Mouse (Mus musculus) hindbrain, embryonic 13.5 days (tissue): ENCODE data around the gene Yipf1. TPM values are rescaled to one million over a fixed set of nuclear protein-coding genes. Genes with fewer than 3 reads are reported as not detected.
"Not testable (repeated sequence)": the region's sequence is repeated elsewhere in the genome, so short reads cannot be mapped to it uniquely, and the experiment has no call there.

Experiments
- ATAC-seq: fragments of 200-750 bp; cut with Nextera tagmentation; 2 replicates; pipeline ENCODE4 v1.8.0; 2017; ENCODE audit warnings: moderate TSS enrichment; ENCODE audit not compliant: low FRiP score
- H3K27ac ChIP-seq: fragments of 300-500 bp; sonication (generic); 2 replicates; pipeline ENCODE4 v1.5.1; 2015; ENCODE audit warnings: inconsistent platforms, mild to moderate bottlenecking, moderate library complexity
- H3K27me3 ChIP-seq: fragments of 300-500 bp; sonication (generic); 2 replicates; pipeline ENCODE4 v1.6.1; 2015; ENCODE audit warnings: mild to moderate bottlenecking, inconsistent platforms
- H3K36me3 ChIP-seq: fragments of 300-500 bp; sonication (generic); 2 replicates; pipeline ENCODE4 v1.6.1; 2015; ENCODE audit warnings: mild to moderate bottlenecking, inconsistent platforms
- H3K4me1 ChIP-seq: fragments of 300-500 bp; sonication (generic); replicated peaks from 2 replicates; pipeline ENCODE4 v1.6.1; 2015; ENCODE audit warnings: inconsistent platforms
- H3K4me2 ChIP-seq: fragments of 300-500 bp; sonication (generic); 2 replicates; pipeline ENCODE4 v1.6.1; 2015; ENCODE audit warnings: inconsistent platforms, mild to moderate bottlenecking, moderate library complexity
- H3K4me3 ChIP-seq: fragments of 300-500 bp; sonication (generic); 2 replicates; pipeline ENCODE4 v1.5.1; 2015; ENCODE audit warnings: mild to moderate bottlenecking, inconsistent platforms
- H3K9ac ChIP-seq: fragments of 300-500 bp; sonication (generic); 2 replicates; pipeline ENCODE4 v1.6.1; 2015; ENCODE audit warnings: mild to moderate bottlenecking, inconsistent platforms
- H3K9me3 ChIP-seq: fragments of 300-500 bp; sonication (generic); 2 replicates; pipeline ENCODE4 v1.6.1; 2016; ENCODE audit warnings: inconsistent platforms
- WGBS: fragments of 180-500 bp; shearing (Covaris S2); methylation state at CpG from one replicate; pipeline ENCODE4 v1.1.7; 2015; 5-methylcytosine and 5-hydroxymethylcytosine counted together
- polyA plus RNA-seq: library from polyadenylated mRNA; unstranded; fragments of >200 nt; fragmentation: Nextera tagmentation; extraction: Ambion mirVana; gene quantifications from 2 replicates; pipeline ENCODE4 v1.2.1, GENCODE M21; 2015

Yipf1 gene
- polyA plus RNA-seq, 1 experiment from 2014 or later = 67.3 TPM

GRCm38 (mm10) chr4:107358460-107358859 lies 44.3 kb downstream of the Yipf1 start:
- WGBS = 92% methylated on average over 3 of the region's 3 CpGs
- Histone ChIP-seq H3K9me3 (no peaks in the 10 kb centered on the region), H3K27me3 (no peaks in the 10 kb centered on the region), H3K4me1 (peaks cover 12% of the 10 kb centered on the region), H3K4me2 (no peak overlapping the region), H3K4me3 (no peak overlapping the region), H3K9ac (no peak overlapping the region), H3K27ac (no peak overlapping the region), H3K36me3 (peaks cover 18% of the 10 kb centered on the region)
- ATAC-seq = no peak

DNA sequence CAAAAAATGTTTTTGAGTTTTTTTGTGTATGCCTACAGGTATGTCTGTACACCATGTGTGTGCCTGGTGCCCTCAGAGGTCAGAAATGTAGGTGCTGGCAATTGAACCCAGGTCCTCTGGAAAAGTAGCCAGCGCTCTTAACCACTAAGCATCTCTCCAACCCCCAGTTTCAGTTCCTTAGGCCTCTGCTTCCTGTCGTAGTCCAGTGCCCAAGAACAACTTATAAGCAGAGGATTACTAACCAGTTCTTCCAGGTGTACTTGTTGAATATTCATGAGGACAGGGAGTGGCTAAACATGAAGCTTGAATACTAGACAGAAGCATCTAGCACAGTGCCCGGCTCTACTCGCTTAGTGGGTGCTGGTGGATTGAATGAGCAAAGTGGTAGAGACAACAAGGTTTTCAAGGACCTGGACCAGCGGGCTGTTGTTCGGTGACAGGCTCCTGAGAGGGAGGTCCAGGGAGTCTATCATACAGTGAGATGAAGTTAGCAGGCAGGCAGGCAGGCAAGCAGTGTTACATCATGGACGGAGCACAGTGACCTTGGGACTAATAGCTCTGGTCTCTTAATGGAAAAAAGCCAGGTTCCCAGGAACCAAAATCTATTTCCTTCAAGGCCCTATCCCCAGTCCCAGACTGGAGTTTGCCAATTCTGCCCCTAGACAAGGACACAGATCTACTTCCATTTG lies 46.4 kb downstream of the Yipf1 start:
- no peak overlapping the region for H3K27ac ChIP-seq
- no peak for ATAC-seq

GRCm38 (mm10) chr4:107362755-107363154 lies 48.6 kb downstream of the Yipf1 start:
- Histone ChIP-seq H3K4me1 (no peaks in the 10 kb centered on the region), H3K9me3 (no peaks in the 10 kb centered on the region), H3K9ac (no peak overlapping the region; the same call in 1 of the 2 replicates), H3K36me3 (peaks cover 18% of the 10 kb centered on the region), H3K27ac (no peak overlapping the region), H3K27me3 (no peaks in the 10 kb centered on the region), H3K4me3 (no peak overlapping the region), H3K4me2 (no peak overlapping the region)
- 42% methylated on average over 4 of the region's 4 CpGs for WGBS
- no peak for ATAC-seq

More for the DNA sequence above, 46.4 kb downstream of the Yipf1 start:
- Histone ChIP-seq H3K9me3 (no peaks in the 10 kb centered on the region), H3K36me3 (peaks cover 18% of the 10 kb centered on the region), H3K9ac (no peak overlapping the region), H3K4me1 (no peaks in the 10 kb centered on the region), H3K4me2 (no peak overlapping the region), H3K4me3 (no peak overlapping the region), H3K27me3 (no peaks in the 10 kb centered on the region)
- WGBS = 92% methylated on average over 7 of the region's 7 CpGs

DNA sequence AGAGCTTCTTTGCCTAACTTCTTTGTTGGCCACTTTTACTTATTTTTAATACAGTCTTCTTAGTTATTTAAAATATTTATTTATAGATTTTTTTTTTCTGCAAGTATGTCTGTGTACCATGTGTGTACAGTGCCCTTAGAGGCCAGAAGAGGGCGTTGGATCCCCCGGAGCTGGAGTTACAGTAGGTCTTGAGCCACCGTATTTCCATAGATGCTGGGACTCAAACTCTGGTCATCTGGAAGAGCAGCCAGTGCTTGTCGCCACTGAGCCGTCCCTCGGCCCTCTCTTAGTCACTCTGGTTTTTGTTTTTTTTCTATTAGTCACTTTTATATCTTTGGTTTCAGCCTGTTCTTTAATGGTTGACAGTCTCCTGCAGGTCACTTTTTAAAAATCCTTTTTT lies 49.4 kb downstream of the Yipf1 start:
- H3K9ac ChIP-seq = no peak overlapping the region
- H3K4me3 ChIP-seq = no peak overlapping the region
- H3K4me2 ChIP-seq = no peak overlapping the region
- peaks cover 13% of the 10 kb centered on the region for H3K36me3 ChIP-seq
- WGBS = 84% methylated on average over 6 of the region's 6 CpGs
- H3K27me3 ChIP-seq = no peaks in the 10 kb centered on the region
- H3K27ac ChIP-seq = no peak overlapping the region
- H3K9me3 ChIP-seq = no peaks in the 10 kb centered on the region
- ATAC-seq = no peak
- peaks cover 4% of the 10 kb centered on the region for H3K4me1 ChIP-seq

DNA sequence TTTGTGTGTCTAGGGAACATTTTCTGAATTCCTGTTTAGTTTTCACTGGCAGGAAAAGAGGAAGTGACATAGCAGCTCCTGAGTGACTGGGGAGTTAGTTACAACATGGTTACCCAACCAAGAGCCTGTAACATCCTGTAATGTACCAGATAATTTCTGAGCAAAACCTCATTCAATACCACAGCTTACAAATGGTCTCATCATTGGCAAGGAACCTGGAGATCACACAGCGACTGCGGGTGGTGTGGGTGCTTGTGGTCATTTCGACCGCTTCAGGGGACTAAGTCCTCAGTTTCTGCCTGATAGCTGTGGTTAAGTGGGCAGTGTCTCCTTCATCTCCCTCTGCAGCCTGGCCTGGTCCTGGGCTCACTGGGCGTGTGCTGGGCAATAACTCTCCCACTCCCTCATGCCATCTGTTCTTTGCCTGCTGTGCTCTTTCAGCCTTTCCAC lies 50.1 kb downstream of the Yipf1 start:
- no peak overlapping the region for H3K27ac ChIP-seq
- H3K36me3 ChIP-seq = peaks cover 12% of the 10 kb centered on the region
- H3K27me3 ChIP-seq = no peaks in the 10 kb centered on the region
- H3K9me3 ChIP-seq = no peaks in the 10 kb centered on the region
- H3K9ac ChIP-seq = no peak overlapping the region
- 88% methylated on average over 5 of the region's 5 CpGs for WGBS
- no peak overlapping the region for H3K4me2 ChIP-seq
- H3K4me3 ChIP-seq = no peak overlapping the region
- H3K4me1 ChIP-seq = peaks cover 10% of the 10 kb centered on the region
- no peak for ATAC-seq

DNA sequence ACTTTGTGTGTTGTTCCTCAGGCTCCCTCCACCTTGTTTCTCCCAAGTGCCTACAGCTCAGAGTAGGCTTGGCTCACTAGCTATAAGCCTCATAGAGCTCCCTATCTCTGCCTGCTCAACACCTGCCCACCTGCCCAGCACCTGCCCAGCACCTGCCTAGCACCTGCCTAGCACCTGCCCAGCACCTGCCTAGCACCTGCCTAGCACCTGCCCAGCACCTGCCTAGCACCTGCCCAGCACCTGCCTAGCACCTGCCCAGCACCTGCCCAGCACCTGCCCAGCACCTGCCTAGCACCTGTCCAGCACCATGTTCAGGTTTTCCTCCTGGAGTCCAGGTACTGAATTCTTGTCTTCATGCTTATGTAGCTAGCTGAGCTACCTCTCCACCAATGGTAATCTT lies 52.2 kb downstream of the Yipf1 start:
- not testable (repeated sequence) for H3K27ac ChIP-seq, H3K9me3 ChIP-seq, H3K4me3 ChIP-seq, H3K27me3 ChIP-seq, H3K9ac ChIP-seq, ATAC-seq, H3K4me2 ChIP-seq, H3K36me3 ChIP-seq
- H3K4me1 ChIP-seq = peaks cover 10% of the 10 kb centered on the region

DNA sequence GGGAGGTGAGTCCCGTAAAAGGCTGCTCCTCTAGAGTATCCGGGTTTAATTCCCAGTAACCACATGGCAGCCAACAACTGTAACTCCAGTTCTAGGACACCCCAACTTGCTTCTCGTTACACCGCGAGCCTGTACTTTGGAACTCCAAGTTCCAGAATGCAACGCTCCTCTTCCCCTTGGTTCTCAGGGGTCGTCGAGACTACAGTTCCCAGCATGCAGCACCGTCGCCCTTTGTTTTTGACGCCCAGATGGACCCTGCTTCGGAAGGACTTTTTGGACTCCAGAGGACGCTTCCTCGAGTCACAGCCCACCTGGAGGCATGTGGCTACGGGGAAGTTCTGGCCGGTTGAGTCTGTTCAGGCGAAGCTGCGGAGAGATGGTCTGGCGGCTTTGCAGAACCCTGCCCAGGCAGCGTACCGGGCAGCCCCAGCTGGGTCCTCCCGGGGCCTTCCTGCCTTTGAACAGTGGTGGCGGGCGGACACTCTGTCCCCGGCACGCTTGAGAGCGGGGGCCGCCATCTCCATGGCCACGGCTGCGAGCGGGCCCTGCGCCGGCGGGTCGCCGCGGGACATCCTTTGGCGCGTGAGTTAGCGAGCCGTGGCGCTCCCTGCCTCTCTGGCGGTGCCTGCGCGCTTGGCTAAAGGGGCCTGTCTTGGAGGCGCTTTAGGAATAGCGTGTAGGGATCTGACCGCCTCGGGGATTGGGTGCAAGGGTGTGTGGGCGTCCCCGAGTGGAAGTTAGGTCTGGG lies 53.6 kb downstream of the Yipf1 start, which contains the start of gene Ndc1:
Gene Ndc1, plus strand, starts transcription at position 218 of the 748 bp plus-strand sequence.
- H3K4me1 ChIP-seq = peaks cover 10% of the 10 kb centered on the region
- H3K9me3 ChIP-seq = no peaks in the 10 kb centered on the region
- H3K9ac ChIP-seq = peak within 1 kb of the TSS; percentile 85
- peak within 1 kb of the TSS; percentile 81 for H3K4me3 ChIP-seq
- no peaks in the 10 kb centered on the region for H3K27me3 ChIP-seq
- H3K36me3 ChIP-seq = peaks cover 9% of the 10 kb centered on the region; the same call in 1 of the 2 replicates
- peak; percentile 99 for ATAC-seq
- peak within 1 kb of the TSS; percentile 94 for H3K27ac ChIP-seq
- H3K4me2 ChIP-seq = peak within 1 kb of the TSS; percentile 70
- under 1% methylated on average over 51 of the region's 51 CpGs for WGBS

DNA sequence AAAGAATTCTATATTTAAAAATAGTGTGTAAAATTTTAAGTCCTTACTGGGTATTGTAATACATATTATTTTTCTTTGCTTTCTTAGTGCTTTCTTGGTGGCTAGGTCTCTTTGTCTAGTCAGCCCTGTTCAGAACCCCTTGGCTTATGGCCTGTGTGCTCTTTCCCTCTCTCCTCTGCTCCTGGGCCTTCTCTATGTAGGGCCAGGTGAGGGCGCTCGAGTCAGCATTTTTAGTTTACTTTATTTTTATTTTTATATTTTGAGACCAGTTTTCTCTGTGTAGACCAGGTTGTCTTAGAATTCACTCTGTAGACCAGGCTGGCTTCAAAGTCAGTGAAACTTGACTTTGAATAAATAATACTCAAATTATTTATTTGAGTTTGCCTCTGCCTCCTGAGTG lies 58.1 kb downstream of the Yipf1 start:
- Histone ChIP-seq H3K27ac (no peak overlapping the region), H3K9ac (no peak overlapping the region), H3K36me3 (peaks cover 40% of the 10 kb centered on the region), H3K27me3 (no peaks in the 10 kb centered on the region), H3K4me1 (peaks cover 10% of the 10 kb centered on the region), H3K9me3 (no peaks in the 10 kb centered on the region), H3K4me3 (no peak overlapping the region), H3K4me2 (no peak overlapping the region)
- 86% methylated on average over 2 of the region's 2 CpGs for WGBS
- no peak for ATAC-seq

DNA sequence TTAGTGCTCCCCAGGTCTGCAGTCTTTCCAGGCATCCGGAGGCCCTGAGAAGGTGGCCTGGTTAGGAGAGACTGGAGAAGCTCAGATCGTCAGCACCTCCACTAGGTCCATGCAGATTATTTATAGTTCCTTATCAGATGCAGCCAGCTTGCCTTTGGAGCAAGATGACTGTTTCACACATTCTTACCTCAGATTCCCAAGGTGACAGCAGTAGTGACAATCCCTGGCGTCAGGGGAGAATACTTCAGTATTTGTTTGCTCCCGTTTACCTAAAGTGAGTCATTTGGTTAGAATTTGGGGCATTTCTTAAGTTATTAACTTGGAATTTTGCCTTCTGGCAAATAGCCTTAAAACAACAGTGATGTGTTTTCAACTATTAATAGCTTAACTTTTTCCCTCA lies 60.5 kb downstream of the Yipf1 start:
- Histone ChIP-seq H3K27ac (no peak overlapping the region), H3K4me1 (no peaks in the 10 kb centered on the region), H3K9ac (no peak overlapping the region), H3K36me3 (peaks cover 49% of the 10 kb centered on the region), H3K4me3 (no peak overlapping the region), H3K9me3 (no peaks in the 10 kb centered on the region), H3K27me3 (no peaks in the 10 kb centered on the region), H3K4me2 (no peak overlapping the region)
- 93% methylated on average over 4 of the region's 4 CpGs for WGBS
- no peak for ATAC-seq

DNA sequence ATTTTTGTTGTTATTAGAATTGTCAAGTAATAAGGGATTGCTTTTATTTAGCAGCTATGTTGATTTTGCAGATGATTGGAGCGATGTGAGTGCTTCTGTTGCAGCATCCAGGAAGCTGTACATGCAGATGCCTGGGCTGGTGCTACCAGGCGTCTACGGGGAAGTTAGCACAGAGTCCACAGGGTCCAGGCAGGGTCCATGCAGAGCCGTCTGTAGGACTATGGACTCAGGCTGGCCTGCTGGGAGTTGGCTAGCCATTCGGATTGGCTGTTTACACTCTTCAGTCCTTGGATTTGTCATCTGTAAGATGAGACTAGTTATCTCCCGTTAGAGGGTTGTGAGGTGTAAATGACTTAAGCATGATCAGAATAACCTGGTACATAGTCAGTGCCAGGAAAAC lies 64.8 kb downstream of the Yipf1 start:
- no peak for ATAC-seq
- H3K27me3 ChIP-seq = no peaks in the 10 kb centered on the region
- no peaks in the 10 kb centered on the region for H3K4me1 ChIP-seq
- no peak overlapping the region for H3K9ac ChIP-seq
- 94% methylated on average over 6 of the region's 6 CpGs for WGBS
- no peak overlapping the region for H3K4me3 ChIP-seq
- no peaks in the 10 kb centered on the region for H3K9me3 ChIP-seq
- no peak overlapping the region for H3K27ac ChIP-seq
- H3K4me2 ChIP-seq = no peak overlapping the region
- peaks cover 65% of the 10 kb centered on the region for H3K36me3 ChIP-seq

- Histone ChIP-seq H3K36me3 (peaks cover 57% of the 10 kb centered on the region), H3K27ac (no peak overlapping the region), H3K9me3 (no peaks in the 10 kb centered on the region), H3K4me2 (no peak overlapping the region), H3K4me3 (no peak overlapping the region), H3K27me3 (no peaks in the 10 kb centered on the region), H3K4me1 (no peaks in the 10 kb centered on the region), H3K9ac (no peak overlapping the region)
- 80% methylated on average over 7 of the region's 7 CpGs for WGBS
- no peak for ATAC-seq
These were observed 66.7 kb downstream of the Yipf1 start for GRCm38 (mm10) chr4:107380871-107381270.

DNA sequence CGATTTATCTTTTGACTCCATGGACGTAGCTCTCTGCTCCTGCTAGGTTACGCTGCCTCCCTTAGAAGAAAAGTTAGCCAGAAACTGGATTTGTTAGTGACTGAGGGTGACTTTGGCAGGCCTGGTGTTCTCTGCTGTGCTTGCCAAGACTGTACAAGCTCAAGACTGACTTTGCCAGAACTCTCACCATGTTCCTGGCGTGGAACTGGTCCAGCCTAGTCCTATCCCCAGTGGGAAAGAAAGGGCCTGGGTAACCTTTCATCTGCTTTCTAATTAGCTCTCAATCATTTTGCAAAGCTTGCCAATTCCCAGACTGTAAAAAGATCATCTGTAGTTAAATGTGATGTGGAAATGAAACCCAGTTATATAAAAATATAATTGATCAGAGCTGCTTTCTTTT lies 72.9 kb downstream of the Yipf1 start:
- Histone ChIP-seq H3K36me3 (peaks cover 64% of the 10 kb centered on the region), H3K27ac (no peak overlapping the region), H3K27me3 (no peaks in the 10 kb centered on the region), H3K4me2 (no peak overlapping the region), H3K9me3 (no peaks in the 10 kb centered on the region), H3K9ac (no peak overlapping the region), H3K4me1 (no peaks in the 10 kb centered on the region), H3K4me3 (no peak overlapping the region)
- WGBS = 89% methylated on average over 4 of the region's 4 CpGs
- ATAC-seq = no peak

DNA sequence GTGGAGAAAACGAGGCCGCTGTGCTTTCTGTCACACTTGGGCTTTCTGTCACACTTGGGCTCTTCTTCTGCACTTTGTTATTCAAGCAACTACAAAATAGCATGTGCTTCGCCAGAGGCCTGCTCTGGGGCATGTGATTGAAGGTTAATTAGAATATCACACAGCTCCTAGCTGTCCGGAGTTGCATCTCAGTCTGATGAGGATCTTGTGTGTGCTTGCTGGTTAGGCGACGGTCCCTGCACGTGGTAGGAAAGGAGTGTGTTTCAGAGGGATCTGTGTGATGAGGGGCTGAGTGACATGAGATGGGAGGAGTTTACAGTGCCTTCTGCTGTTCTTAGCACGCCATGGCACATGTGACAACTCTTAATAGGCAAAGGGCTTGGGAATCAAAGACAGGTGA lies 73.3 kb downstream of the Yipf1 start:
- no peak overlapping the region for H3K27ac ChIP-seq

More for the DNA sequence above, 73.3 kb downstream of the Yipf1 start:
- no peak overlapping the region for H3K9ac ChIP-seq
- WGBS = 91% methylated on average over 8 of the region's 8 CpGs
- no peak for ATAC-seq
- no peaks in the 10 kb centered on the region for H3K9me3 ChIP-seq
- H3K4me1 ChIP-seq = no peaks in the 10 kb centered on the region
- no peaks in the 10 kb centered on the region for H3K27me3 ChIP-seq
- H3K4me2 ChIP-seq = no peak overlapping the region
- H3K36me3 ChIP-seq = peaks cover 68% of the 10 kb centered on the region
- no peak overlapping the region for H3K4me3 ChIP-seq
